Mouse (Mus musculus) heart, adult 18-20 months (tissue): ENCODE results near the gene Hspa8. TPM values are rescaled to one million over a fixed set of nuclear protein-coding genes. Genes with fewer than 3 reads are reported as not detected.

ENCODE experiments used
- DNase-seq, 2 experiments: peaks; one replicate each; pipeline ENCODE4 v3.0.0; 2021 to 2022; ENCODE audit warnings: mixed read lengths in 1 of 2
- total RNA-seq, 2 experiments: library from RNA; stranded (reverse); gene quantifications; 2 replicates each; pipeline ENCODE4 v1.2.3; 2021

The Hspa8 gene
- total RNA-seq, 2 experiments from 2014 or later, result 1,743 to 1,808 TPM

- DNase-seq, result no peak
These were observed 7.5 kb downstream of the Hspa8 start for GRCm38 (mm10) chr9:40808061-40808906.

GRCm38 (mm10) chr9:40808907-40809280 lies 8.1 kb downstream of the Hspa8 start:
- DNase-seq, result no peak

GRCm38 (mm10) chr9:40811860-40812259 lies 11.1 kb downstream of the Hspa8 start:
- DNase-seq, result no peak

GRCm38 (mm10) chr9:40814060-40814459 lies 13.3 kb downstream of the Hspa8 start:
- DNase-seq, result no peak

- no peak for DNase-seq
These were observed 16.7 kb downstream of the Hspa8 start for GRCm38 (mm10) chr9:40817325-40818028.

- peak in 1 of 2 experiments; percentile 21 for DNase-seq
These were observed 24.8 kb downstream of the Hspa8 start for GRCm38 (mm10) chr9:40825601-40826000.

- no peak for DNase-seq
These were observed 26.6 kb downstream of the Hspa8 start for GRCm38 (mm10) chr9:40827366-40827765.

- DNase-seq, result peak; percentile 65 to 88
These were observed 33.8 kb downstream of the Hspa8 start for GRCm38 (mm10) chr9:40834569-40834968.

GRCm38 (mm10) chr9:40836681-40837080 lies 35.9 kb downstream of the Hspa8 start:
- no peak for DNase-seq

GRCm38 (mm10) chr9:40839662-40840061 lies 38.9 kb downstream of the Hspa8 start:
- no peak for DNase-seq

GRCm38 (mm10) chr9:40851515-40851914 lies 50.7 kb downstream of the Hspa8 start:
- no peak for DNase-seq

GRCm38 (mm10) chr9:40858461-40859160 lies 57.8 kb downstream of the Hspa8 start:
- peak in 1 of 2 experiments; percentile 25 for DNase-seq

- DNase-seq, result no peak
These were observed 58.4 kb downstream of the Hspa8 start for GRCm38 (mm10) chr9:40859196-40859595.

Other genes with a start within 250 kb of the Hspa8 start
- not detected for gene Gm21915, start 130.4 kb upstream of the Hspa8 start, total RNA-seq
- gene Clmp, start 115.0 kb upstream of the Hspa8 start, total RNA-seq, result 1 to 10 TPM; 4.8 to 5.3 TPM
- not detected for gene Bsx, start 73.1 kb downstream of the Hspa8 start, total RNA-seq
- not detected for gene Jhy, start 163.1 kb downstream of the Hspa8 start, total RNA-seq
- gene Crtam, start 203.6 kb downstream of the Hspa8 start, total RNA-seq, result under 1 TPM in 1 of 2 experiments, not detected in 1; 0.21 TPM